Mouse (Mus musculus) retina, embryonic 14.5 days (tissue): ENCODE results near the gene Nat14.
A peak's percentile ranks its signal among the peaks of the same experiment; 100 is the strongest.

ENCODE experiments used
- DNase-seq: peaks from one replicate; pipeline ENCODE4 v3.0.0-alpha.2; 2015; ENCODE audit warnings: low spot score

The Nat14 gene

DNA sequence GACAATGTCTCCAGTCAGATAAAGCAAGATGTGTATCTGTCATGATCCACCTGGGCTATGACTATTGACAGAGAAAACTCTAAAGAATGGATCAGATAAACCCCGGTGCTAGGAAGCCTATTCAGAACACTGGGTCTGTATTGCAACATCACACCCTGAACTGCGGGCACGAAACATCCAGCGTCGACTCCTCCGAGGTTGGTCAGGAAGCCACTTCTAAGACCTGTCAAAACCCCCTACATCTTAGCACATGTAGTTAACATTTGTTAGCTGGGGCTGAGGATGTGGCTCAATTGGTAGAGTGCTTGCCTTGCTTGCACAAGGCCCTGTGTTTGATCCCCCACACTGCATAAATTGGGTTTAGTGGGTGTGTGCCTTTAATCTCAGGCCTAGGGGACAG is 26.6 kb downstream of the Nat14 start:
- DNase-seq: no peak

DNA sequence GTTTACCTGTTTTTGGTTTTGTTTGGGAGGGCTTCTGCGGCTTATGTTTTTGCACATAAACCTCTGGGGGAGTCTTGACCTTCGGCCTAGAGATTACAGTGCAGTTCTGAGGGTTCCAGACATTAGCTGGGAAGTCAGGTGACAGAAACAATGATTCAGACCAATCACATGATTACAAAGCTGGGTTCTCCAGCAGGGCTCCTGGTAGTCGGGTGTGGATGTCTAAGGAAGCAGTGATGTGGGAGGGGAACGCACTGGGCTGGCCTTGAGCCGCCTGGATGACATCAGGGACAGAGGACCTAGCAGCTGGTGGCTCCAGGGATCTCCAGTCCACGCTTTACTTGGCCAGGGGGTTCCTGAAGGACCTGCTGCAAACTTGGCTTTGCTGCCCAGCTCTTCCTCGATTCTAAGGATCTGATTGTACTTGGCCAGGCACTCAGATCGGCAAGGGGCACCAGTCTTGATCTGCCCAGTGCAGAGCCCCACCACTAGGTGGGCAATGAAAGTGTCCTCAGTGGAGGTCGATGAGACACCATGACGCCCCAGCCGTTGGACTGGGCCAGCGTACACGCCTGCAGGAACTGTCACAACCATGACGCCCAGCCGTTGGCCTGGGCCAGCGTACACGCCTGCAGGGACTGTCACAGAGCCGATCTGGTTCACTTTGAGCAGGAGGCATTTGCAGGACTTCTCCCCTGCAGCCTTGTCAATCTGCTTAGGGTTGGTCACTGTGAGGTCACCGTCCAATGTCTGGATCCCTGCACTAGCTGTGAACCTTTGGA is 28.9 kb downstream of the Nat14 start:
- no peak for DNase-seq

- no peak for DNase-seq
These were observed 32.1 kb downstream of the Nat14 start for GRCm38 (mm10) chr7:4953815-4954445.

- no peak for DNase-seq
These were observed 35.5 kb downstream of the Nat14 start for GRCm38 (mm10) chr7:4957361-4957760.

DNA sequence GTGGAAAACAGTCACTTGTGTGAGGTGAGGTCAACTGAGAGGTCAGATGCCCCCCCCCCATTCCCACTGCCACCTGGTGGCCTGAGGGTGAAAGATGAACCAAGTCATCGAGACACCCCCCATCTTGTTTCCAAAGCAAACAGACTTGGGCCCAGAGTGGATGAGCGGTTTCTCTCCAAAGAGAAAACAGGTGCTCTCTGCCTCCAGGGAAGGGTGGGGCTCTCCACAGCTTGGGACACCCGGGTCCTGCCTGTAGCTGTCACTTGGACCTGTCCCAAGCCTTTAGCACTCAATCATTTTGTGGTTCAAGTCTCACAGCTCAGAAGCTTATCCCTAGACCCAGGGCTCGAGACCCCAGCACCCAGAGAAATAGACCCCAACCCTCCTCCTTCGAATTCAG is 41.7 kb downstream of the Nat14 start:
- DNase-seq: no peak

DNA sequence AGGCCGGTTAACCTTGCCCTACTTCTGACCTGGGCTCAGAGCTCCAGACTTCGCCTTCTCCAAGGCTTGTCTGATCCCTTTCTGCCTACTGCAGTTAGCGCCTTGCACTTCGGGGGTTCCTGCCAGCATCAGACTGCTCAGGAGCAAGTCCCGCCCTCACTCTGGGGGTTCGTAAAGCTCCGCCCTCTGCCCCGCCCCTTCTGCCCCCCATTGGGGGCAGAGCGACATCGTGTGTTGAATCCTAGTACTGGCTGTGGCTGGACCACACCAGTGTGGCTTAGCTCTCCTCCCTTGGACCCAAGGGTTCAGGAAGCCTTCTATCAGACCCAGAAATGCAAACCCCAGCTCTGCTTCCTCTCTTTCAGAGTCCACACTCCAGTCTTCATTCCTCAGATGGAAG is 42.4 kb downstream of the Nat14 start, which contains the start of gene Sbk2:
Sbk2 (minus strand) TSS at position 135 of the 400 bp plus-strand sequence.
- DNase-seq: peak; percentile 69

DNA sequence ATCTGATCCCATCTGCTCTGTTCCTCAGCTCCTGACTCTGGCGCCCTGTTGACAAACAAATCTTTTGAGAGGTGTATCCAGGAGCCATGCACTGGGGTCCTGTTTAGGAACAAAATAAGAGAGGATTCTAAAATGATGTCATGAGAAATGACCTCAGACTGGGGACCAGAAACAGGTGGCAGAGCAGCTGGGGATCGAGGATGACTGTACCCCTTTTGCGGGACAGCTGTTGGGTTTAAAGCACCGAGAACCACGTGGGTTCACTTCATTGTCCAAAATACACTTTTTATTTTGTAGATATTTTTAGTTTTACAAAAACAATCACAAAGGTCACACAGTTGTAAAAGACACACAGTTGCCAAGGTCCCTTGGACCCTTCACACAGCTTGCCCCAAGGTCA is 43.2 kb downstream of the Nat14 start:
- no peak for DNase-seq

- DNase-seq: no peak
These were observed 49.2 kb downstream of the Nat14 start, which contains the start of gene Sbk3 for GRCm38 (mm10) chr7:4971068-4971467. Gene Sbk3 (minus strand): TSS chr7:4971168.

- no peak for DNase-seq
These were observed 49.9 kb downstream of the Nat14 start for GRCm38 (mm10) chr7:4971710-4972109.

DNA sequence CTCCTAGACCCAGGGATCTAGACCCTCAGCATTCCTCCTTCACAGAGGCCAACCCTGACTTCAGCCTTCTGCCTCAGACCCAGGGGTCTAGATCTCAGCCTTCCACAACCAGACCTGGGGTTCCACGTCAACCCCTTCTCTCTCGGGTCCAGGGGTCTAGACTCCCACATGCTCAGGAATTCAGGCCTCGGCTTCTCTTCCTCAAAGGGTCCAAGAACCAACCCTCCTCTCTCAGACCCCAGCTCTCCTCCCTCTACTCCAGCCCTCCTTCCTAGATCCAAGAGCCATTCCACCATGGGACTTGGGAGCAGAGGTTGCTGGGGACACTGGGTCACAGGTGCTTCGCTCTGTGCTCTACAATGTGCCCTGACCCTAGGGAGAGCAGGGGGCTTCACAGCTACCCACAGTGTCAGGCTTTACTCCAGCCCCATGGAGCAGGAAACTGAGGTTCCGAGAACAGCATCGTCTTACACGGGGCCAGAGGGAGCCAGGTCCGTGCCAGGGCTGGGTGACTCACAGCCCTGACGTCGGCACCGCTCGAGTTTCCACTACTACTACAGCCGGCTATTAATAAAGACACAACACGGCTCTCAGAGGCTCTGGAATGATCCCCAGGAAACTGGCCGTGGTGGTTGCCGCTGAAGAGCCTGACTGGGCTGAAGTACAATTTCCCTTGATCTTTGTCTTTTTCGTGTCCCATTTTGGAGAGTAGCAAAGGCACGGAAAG is 50.7 kb downstream of the Nat14 start:
- DNase-seq: no peak
